ENCODE assay signal across 9 mouse cellular contexts in the genomic region with DNA sequence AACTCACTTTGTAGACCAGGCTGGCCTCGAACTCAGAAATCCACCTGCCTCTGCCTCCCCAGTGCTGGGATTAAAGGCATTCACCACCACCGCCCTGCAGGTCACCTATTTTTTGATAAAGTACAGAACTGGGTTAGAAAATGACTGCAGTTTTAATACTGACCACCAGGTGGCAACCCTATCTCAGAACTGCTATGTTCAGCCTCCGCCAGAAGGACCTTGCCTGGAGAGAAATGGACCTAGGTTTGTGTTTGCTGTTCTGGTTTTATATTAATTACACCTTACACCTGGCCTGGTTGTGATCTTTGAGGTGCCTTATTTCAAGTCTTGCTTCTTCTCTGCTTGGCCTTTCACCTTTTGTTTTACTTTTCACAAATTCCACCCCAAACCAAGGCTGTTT. TPM values are rescaled to one million over a fixed set of nuclear protein-coding genes. Genes with fewer than 3 reads are reported as not detected.
A peak's percentile ranks its signal among the peaks of the same experiment; 100 is the strongest.
DNase-seq lines count a peak whose midpoint lies in the region; ATAC-seq lines count a peak whose summit lies in the region.
"Had no signal": no experiment of that assay in that cellular context is flagged by ENCODE, and none has a peak within 500 bp of the region (broad histone marks: within the 10 kb centered on the region; RNA-seq: fewer than 3 reads in every experiment).

No protein-coding gene starts in this region.

- no peaks in the 10 kb centered on the region; the same call in 1 of the 2 replicates for H3K9me3 ChIP-seq in embryonic facial prominence, embryonic 11.5 days (replicated peaks; ENCODE audit: control insufficient read depth, low read length)
- H3K9me3 ChIP-seq in midbrain, embryonic 15.5 days, result no peaks in the 10 kb centered on the region

- no peaks in the 10 kb centered on the region for H3K4me1 ChIP-seq in embryonic facial prominence, embryonic 11.5 days (ENCODE audit: control insufficient read depth, insufficient read depth, low read length)
- H3K4me1 ChIP-seq in midbrain, embryonic 15.5 days, result no peaks in the 10 kb centered on the region

- no peak overlapping the region for H3K9ac ChIP-seq in embryonic facial prominence, embryonic 11.5 days (replicated peaks; ENCODE audit: low read length)
- H3K9ac ChIP-seq in midbrain, embryonic 15.5 days, result no peak overlapping the region

- intact Hi-C loops in left cerebral cortex, postnatal 14 days (cut with DNase I), result loop anchor here (5.0 kb wide), 2 partner anchors 134 to 149 kb away; no protein-coding TSS in a partner anchor

- ATAC-seq in embryonic facial prominence, embryonic 11.5 days (replicated peaks; ENCODE audit: insufficient number of reproducible peaks, low FRiP score, low TSS enrichment, low read depth), result no peak
- peak; percentile 33; the same call in 1 of the 2 replicates for ATAC-seq in midbrain, embryonic 15.5 days (replicated peaks)

- no peaks in the 10 kb centered on the region for H3K27me3 ChIP-seq in embryonic facial prominence, embryonic 11.5 days (ENCODE audit: control insufficient read depth, insufficient read depth, low read length)
- H3K27me3 ChIP-seq in midbrain, embryonic 15.5 days (replicated peaks), result no peaks in the 10 kb centered on the region

- H3K27ac ChIP-seq in embryonic facial prominence, embryonic 11.5 days (replicated peaks; ENCODE audit: low read depth, low read length), result no peak overlapping the region
- H3K27ac ChIP-seq in midbrain, embryonic 15.5 days, result no peak overlapping the region

- peak; percentile 59 for DNase-seq in ovary, postnatal 14 days (ENCODE audit: low spot score)
- DNase-seq in ovary, postnatal 36 days (ENCODE audit: low spot score), result no peak
- peak; percentile 45 to 75 for DNase-seq in adrenal gland, postnatal 36 days
- DNase-seq in embryonic facial prominence, embryonic 11.5 days (ENCODE audit: low spot score), result peak; percentile 83
- peak; percentile 84 for DNase-seq in induced T-regulatory cell, adult 2 months (ENCODE audit: low read depth)
- peak; percentile 65 to 78 for DNase-seq in left cerebral cortex, postnatal 14 days (ENCODE audit: low spot score in 2 of 2)
- peak; percentile 48 for DNase-seq in testis, postnatal 14 days (ENCODE audit: low spot score)

- no peak overlapping the region for H3K4me2 ChIP-seq in embryonic facial prominence, embryonic 11.5 days (ENCODE audit: low read depth, low read length)
- H3K4me2 ChIP-seq in midbrain, embryonic 15.5 days, result no peak overlapping the region

- 36% methylated on average over 3 of the region's 3 CpGs for WGBS in embryonic facial prominence, embryonic 11.5 days
- 33% methylated on average over 3 of the region's 3 CpGs for WGBS in midbrain, embryonic 15.5 days

- H3K36me3 ChIP-seq in embryonic facial prominence, embryonic 11.5 days (replicated peaks; ENCODE audit: control insufficient read depth, insufficient read depth, low read depth, low read length), result no peaks in the 10 kb centered on the region
- H3K36me3 ChIP-seq in midbrain, embryonic 15.5 days (replicated peaks), result no peaks in the 10 kb centered on the region

- H3K4me3 ChIP-seq in embryonic facial prominence, embryonic 11.5 days (ENCODE audit: low read depth, low read length), result no peak overlapping the region
- no peak overlapping the region for H3K4me3 ChIP-seq in midbrain, embryonic 15.5 days

RNA-seq across cellular contexts. Expression of a gene that starts 12.7 kb away (rescaled TPM):
- total RNA-seq in adrenal gland, postnatal 36 days (2021), result under 1 TPM in 1 of 2 experiments, not detected in 1; 0.36 TPM
- polyA plus RNA-seq in embryonic facial prominence, embryonic 11.5 days (2014; fragmentation: Nextera tagmentation; extraction: Ambion mirVana), result not detected in 2 replicates
- not detected for total RNA-seq in left cerebral cortex, postnatal 14 days (2021)
- 2.5 TPM in 1 of 2 replicates, not detected in the other for polyA plus RNA-seq in midbrain, embryonic 15.5 days (2015; fragmentation: Nextera tagmentation; extraction: Ambion mirVana)
- polyA plus RNA-seq: neural tube, embryonic 14.5 days had no signal

RNA-seq across cellular contexts. Expression of a gene that starts 34.9 kb away (rescaled TPM):
- total RNA-seq in adrenal gland, postnatal 36 days (2021), result 1 to 10 TPM; 7.2 to 8.7 TPM
- polyA plus RNA-seq in embryonic facial prominence, embryonic 11.5 days (2014; fragmentation: Nextera tagmentation; extraction: Ambion mirVana), result 25.4 and 26.9 TPM in 2 replicates
- total RNA-seq in left cerebral cortex, postnatal 14 days (2021), result 10 to 100 TPM; 19.9 to 20.3 TPM
- 29.1 and 30.0 TPM in 2 replicates for polyA plus RNA-seq in midbrain, embryonic 15.5 days (2015; fragmentation: Nextera tagmentation; extraction: Ambion mirVana)

RNA-seq across cellular contexts. Expression of a gene that starts 47.9 kb away (rescaled TPM):
- 10 to 100 TPM; 50.1 to 74.8 TPM for total RNA-seq in adrenal gland, postnatal 36 days (2021)
- polyA plus RNA-seq in embryonic facial prominence, embryonic 11.5 days (2014; fragmentation: Nextera tagmentation; extraction: Ambion mirVana), result 0.24 TPM in 1 of 2 replicates, not detected in the other
- total RNA-seq in left cerebral cortex, postnatal 14 days (2021), result 1 to 10 TPM; 3.2 to 5.4 TPM
- polyA plus RNA-seq in midbrain, embryonic 15.5 days (2015; fragmentation: Nextera tagmentation; extraction: Ambion mirVana), result 0.71 and 0.82 TPM in 2 replicates

Comparison
In these comparisons a context has a peak if more than half of its experiments do, and no peak if none do; other contexts are left out.
1. RNA of a gene that starts 47.9 kb away (total RNA-seq): 50.1 to 74.8 TPM in adrenal gland, postnatal 36 days; 3.2 to 5.4 TPM in left cerebral cortex, postnatal 14 days; every median in the first group is over 4 times any median in the second.